Mouse (Mus musculus): ENCODE measurements at regions not wholly inside any gene's neighbourhood (a gene's known extent, or its start where the extent isn't known, plus 50 kb on each side); places are given as distances from the start of the nearest gene placed in this dataset.

DNA sequence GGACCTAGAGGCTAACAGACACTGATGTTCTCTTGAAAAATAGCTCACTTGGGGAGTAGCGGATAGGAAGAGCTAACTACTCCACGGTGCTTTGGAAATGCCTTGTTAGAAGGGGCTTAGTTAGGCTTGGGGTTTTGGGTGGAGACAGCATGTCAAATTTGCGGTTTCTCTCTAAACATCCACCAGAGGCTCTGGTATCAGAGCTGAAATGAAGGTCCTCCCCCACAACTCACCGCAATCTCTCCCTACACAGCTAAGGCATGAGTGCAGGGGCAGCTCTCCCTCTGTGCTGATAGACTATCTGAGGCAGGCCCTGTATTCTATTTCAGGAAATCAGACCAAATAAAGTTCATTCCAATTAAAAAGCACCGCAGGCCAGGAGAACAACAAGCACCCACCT lies 259.1 kb upstream of the Prok2 start:
- peaks cover 5% of the 10 kb centered on the region; the same call in 1 of the 2 replicates for H3K27me3 ChIP-seq (ENCODE audit: insufficient read depth, low read length)
- 0 out of 2 replicates have a peak overlapping the region, but pooled peaks have one; percentile 28 for H3K4me2 ChIP-seq (ENCODE audit: low read depth)
- no peak overlapping the region for H3K4me3 ChIP-seq (ENCODE audit: low read depth, low read length)
- WGBS: 30% methylated on average over 5 of the region's 5 CpGs
- no peak for TF ChIP-seq CTCF (IDR thresholded peaks at IDR 0.05; ENCODE audit: low read depth)
- DNase-seq: no peak
- ATAC-seq: peak; percentile 55; the same call in 1 of the 2 replicates
- no peaks in the 10 kb centered on the region for H3K36me3 ChIP-seq (ENCODE audit: insufficient read depth)
- H3K4me1 ChIP-seq (ENCODE audit: insufficient read depth): peaks cover 13% of the 10 kb centered on the region; the same call in 1 of the 2 replicates
- peak overlapping the region; percentile 43; the same call in 1 of the 2 replicates for H3K9ac ChIP-seq
- no peaks in the 10 kb centered on the region for H3K9me3 ChIP-seq (ENCODE audit: low read length)
- no peak overlapping the region for H3K27ac ChIP-seq (ENCODE audit: low read depth, low read length)

DNA sequence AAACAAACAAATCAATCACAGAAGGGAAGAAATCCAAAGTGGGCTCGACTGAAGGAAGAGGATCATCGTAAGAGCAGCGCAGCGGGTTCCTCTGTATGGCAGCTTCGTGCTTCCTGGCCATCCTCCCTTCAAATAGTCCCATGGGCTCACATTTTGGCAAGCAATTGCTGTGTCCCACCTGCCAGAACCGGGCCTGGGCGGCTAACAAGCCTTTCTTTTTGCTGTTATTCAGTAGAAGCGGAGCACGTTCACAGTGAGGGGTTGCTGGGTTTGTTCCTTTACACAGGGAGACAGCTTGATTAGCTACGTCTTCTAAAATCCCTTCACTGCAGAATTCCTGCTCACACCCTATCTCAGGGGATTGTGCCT lies 258.6 kb upstream of the Prok2 start:
- peaks cover 5% of the 10 kb centered on the region; the same call in 1 of the 2 replicates for H3K27me3 ChIP-seq (ENCODE audit: insufficient read depth, low read length)
- no peak for TF ChIP-seq CTCF (IDR thresholded peaks at IDR 0.05; ENCODE audit: low read depth)
- H3K9me3 ChIP-seq (ENCODE audit: low read length): no peaks in the 10 kb centered on the region
- WGBS: 6% methylated on average over 10 of the region's 10 CpGs
- H3K4me3 ChIP-seq (ENCODE audit: low read depth, low read length): no peak overlapping the region
- H3K27ac ChIP-seq (ENCODE audit: low read depth, low read length): no peak overlapping the region
- peak overlapping the region; percentile 28; the same call in 1 of the 2 replicates for H3K4me2 ChIP-seq (ENCODE audit: low read depth)
- peak overlapping the region; percentile 43 for H3K9ac ChIP-seq
- H3K4me1 ChIP-seq (ENCODE audit: insufficient read depth): peaks cover 13% of the 10 kb centered on the region; the same call in 1 of the 2 replicates
- H3K36me3 ChIP-seq (ENCODE audit: insufficient read depth): no peaks in the 10 kb centered on the region
- ATAC-seq (peak; percentile 38), DNase-seq (peak; percentile 53)

DNA sequence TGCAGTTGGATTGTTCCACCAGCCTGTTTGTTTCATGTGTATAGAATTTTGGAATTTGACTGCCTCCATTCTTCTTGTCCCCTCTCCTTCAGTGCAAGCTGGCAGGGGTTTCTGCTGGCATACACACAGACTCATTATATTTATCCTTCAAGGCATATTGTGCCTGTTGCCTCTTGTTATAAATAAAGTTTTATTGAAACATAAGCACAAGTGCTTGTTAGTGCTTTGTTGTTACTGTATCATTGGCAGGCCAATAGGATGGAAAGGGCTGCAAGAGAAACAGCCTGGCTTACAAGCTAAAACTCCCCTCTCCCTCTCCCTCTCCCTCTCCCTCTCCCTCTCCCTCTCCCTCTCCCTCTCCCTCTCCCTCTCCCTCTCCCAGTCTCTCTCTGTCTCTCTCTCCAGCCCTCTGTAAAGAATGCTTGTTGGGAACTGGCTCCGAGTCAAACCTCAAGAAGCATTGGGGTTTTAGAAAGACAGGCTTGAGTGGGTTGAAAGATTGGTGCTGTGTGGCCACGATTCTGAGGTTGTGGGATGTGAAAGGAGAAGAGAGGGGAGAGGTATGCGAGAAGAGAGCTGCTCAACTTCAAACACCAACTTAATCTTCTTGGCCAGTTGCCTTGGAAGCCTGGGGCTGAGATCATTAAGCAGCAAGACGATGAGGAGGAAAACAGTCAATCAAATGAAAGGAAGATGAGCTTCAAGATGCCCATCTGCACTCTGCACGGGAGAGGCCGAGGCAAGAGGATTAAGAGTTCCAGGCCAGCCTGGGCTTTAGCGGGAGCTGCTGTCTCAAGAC lies 258.1 kb upstream of the Prok2 start:
- Histone ChIP-seq H3K36me3 (ENCODE audit: insufficient read depth) (no peaks in the 10 kb centered on the region), H3K27me3 (ENCODE audit: insufficient read depth, low read length) (peaks cover 5% of the 10 kb centered on the region; the same call in 1 of the 2 replicates), H3K9ac (no peak overlapping the region; the same call in 1 of the 2 replicates), H3K4me3 (ENCODE audit: low read depth, low read length) (no peak overlapping the region), H3K4me1 (ENCODE audit: insufficient read depth) (peaks cover 13% of the 10 kb centered on the region; the same call in 1 of the 2 replicates), H3K9me3 (ENCODE audit: low read length) (no peaks in the 10 kb centered on the region), H3K4me2 (ENCODE audit: low read depth) (peak overlapping the region; percentile 28; the same call in 1 of the 2 replicates), H3K27ac (ENCODE audit: low read depth, low read length) (no peak overlapping the region)
- 14% methylated on average over 7 of the region's 7 CpGs for WGBS
- ATAC-seq (peak; percentile 16; the same call in 1 of the 2 replicates), DNase-seq (no peak)
- TF ChIP-seq CTCF (IDR thresholded peaks at IDR 0.05; ENCODE audit: low read depth): no peak

DNA sequence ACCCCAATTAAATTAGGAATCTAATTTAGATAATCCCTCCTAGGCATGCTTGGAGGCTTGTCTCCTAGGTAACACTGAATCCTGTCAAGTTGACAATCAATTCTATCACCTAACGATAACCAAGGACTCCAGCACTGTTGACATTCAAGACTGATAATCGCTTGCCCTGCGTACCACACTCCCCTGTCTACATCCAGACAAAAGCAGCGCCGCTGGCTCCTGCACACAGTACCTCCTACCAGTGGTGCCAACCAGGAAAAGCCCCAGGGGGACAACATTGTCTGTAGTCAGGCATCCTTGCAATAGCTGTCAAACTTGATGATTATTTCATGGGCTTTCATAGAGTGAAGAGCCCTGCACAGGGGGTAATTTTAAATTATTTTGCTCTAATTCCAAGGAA lies 253.4 kb upstream of the Prok2 start:
- Histone ChIP-seq H3K4me1 (ENCODE audit: insufficient read depth) (0 out of 2 replicates have a peak, but pooled peaks cover 3% of the 10 kb centered on the region), H3K27me3 (ENCODE audit: insufficient read depth, low read length) (no peaks in the 10 kb centered on the region), H3K36me3 (ENCODE audit: insufficient read depth) (no peaks in the 10 kb centered on the region), H3K4me2 (ENCODE audit: low read depth) (no peak overlapping the region), H3K9me3 (ENCODE audit: low read length) (no peaks in the 10 kb centered on the region), H3K27ac (ENCODE audit: low read depth, low read length) (no peak overlapping the region), H3K4me3 (ENCODE audit: low read depth, low read length) (no peak overlapping the region), H3K9ac (no peak overlapping the region)
- TF ChIP-seq CTCF (IDR thresholded peaks at IDR 0.05; ENCODE audit: low read depth): no peak
- WGBS: 18% methylated on average over 5 of the region's 5 CpGs
- no peak for DNase-seq
- no peak for ATAC-seq

DNA sequence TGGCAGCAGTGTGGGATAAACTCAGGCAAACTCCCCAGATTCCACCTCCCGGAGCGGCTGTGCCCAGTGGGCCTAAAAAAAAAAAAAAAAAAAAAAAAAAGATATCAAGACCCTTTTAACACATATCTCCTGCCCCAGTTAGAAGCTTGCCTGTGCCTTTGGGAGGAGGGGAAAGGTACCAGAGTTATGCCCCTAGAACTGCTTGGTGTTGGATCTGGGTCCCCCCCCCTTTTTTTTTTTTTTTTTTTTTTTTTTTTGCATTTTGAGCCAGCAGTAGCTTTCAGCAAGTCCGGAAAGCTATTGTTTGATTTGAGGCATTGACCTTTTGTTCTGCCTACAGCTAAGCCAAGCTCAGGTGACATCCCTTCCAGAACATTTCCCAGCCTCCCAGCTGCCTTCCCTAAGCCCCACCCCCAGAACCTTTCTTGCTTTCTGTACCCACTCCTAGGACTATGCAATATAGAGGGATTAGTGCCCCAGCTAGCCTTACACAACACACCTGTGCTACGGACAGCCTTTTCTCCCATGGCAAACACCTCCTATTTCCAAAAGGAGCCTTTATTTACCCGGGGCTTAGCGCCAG lies 252.1 kb upstream of the Prok2 start:
- Histone ChIP-seq H3K4me1 (ENCODE audit: insufficient read depth) (no peaks in the 10 kb centered on the region), H3K27me3 (ENCODE audit: insufficient read depth, low read length) (no peaks in the 10 kb centered on the region), H3K27ac (ENCODE audit: low read depth, low read length) (no peak overlapping the region), H3K4me3 (ENCODE audit: low read depth, low read length) (no peak overlapping the region), H3K36me3 (ENCODE audit: insufficient read depth) (no peaks in the 10 kb centered on the region), H3K9me3 (ENCODE audit: low read length) (no peaks in the 10 kb centered on the region), H3K9ac (no peak overlapping the region), H3K4me2 (ENCODE audit: low read depth) (no peak overlapping the region)
- no peak for TF ChIP-seq CTCF (IDR thresholded peaks at IDR 0.05; ENCODE audit: low read depth)
- no peak for DNase-seq
- ATAC-seq: no peak
- 57% methylated on average over 6 of the region's 6 CpGs for WGBS

DNA sequence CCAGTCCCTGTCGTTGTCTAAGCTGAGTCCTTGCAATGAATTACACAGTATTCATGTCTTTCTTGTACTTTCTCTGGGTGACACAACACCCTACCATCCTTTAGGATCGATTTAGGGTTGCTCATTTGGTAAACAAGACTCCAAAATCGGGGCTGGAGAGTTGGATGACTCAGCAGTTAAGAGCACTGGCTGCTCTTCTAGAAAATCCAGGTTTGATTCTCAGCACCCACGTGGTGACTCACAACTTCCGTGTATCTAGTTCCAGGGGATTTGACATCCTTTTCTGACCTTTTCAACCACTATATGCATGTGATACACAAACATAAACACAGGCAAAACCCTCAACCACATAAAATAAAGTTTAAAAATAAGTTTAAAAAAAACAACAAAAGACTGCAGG lies 250.0 kb upstream of the Prok2 start:
- ATAC-seq: no peak
- no peak overlapping the region for H3K4me2 ChIP-seq (ENCODE audit: low read depth)
- WGBS: 77% methylated on average over 5 of the region's 5 CpGs
- TF ChIP-seq CTCF (IDR thresholded peaks at IDR 0.05; ENCODE audit: low read depth): no peak
- DNase-seq: no peak
- H3K4me1 ChIP-seq (ENCODE audit: insufficient read depth): no peaks in the 10 kb centered on the region
- H3K27me3 ChIP-seq (ENCODE audit: insufficient read depth, low read length): no peaks in the 10 kb centered on the region
- no peaks in the 10 kb centered on the region for H3K9me3 ChIP-seq (ENCODE audit: low read length)
- H3K9ac ChIP-seq: no peak overlapping the region
- H3K36me3 ChIP-seq (ENCODE audit: insufficient read depth): no peaks in the 10 kb centered on the region
- H3K27ac ChIP-seq (ENCODE audit: low read depth, low read length): no peak overlapping the region
- no peak overlapping the region for H3K4me3 ChIP-seq (ENCODE audit: low read depth, low read length)

DNA sequence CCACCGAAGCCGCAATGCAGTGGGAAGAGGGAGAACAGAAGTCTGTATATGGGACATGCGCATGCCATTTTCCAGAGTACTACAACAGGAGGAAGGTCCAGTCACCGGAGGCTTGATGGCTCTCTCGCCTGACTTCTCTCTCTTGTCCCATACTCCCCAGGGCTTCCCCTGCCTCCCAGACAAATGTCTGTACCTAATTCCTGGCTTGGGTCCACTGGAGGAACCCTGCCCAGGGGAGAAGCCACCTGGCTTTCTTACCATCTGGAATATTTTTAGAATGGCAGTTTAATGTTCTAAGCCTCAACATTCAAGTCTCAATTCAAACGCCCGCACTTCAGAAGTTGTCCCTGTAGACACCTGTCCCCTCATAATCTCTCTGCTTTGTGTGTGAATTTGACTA lies 249.3 kb upstream of the Prok2 start:
- no peak for TF ChIP-seq CTCF (IDR thresholded peaks at IDR 0.05; ENCODE audit: low read depth)
- DNase-seq: no peak
- Histone ChIP-seq H3K27ac (ENCODE audit: low read depth, low read length) (no peak overlapping the region), H3K4me1 (ENCODE audit: insufficient read depth) (no peaks in the 10 kb centered on the region), H3K27me3 (ENCODE audit: insufficient read depth, low read length) (no peaks in the 10 kb centered on the region), H3K4me3 (ENCODE audit: low read depth, low read length) (no peak overlapping the region), H3K4me2 (ENCODE audit: low read depth) (no peak overlapping the region), H3K9me3 (ENCODE audit: low read length) (no peaks in the 10 kb centered on the region), H3K9ac (no peak overlapping the region), H3K36me3 (ENCODE audit: insufficient read depth) (no peaks in the 10 kb centered on the region)
- 77% methylated on average over 7 of the region's 7 CpGs for WGBS
- ATAC-seq: no peak
